Mouse (Mus musculus): ENCODE measurements around the gene Elovl1.

Elovl1 gene

GRCm38 (mm10) chr4:118427768-118428451, at the start of gene Elovl1:
TSS of gene Elovl1 (plus strand) at chr4:118428093.
- peak; percentile 96 for DNase-seq

DNA sequence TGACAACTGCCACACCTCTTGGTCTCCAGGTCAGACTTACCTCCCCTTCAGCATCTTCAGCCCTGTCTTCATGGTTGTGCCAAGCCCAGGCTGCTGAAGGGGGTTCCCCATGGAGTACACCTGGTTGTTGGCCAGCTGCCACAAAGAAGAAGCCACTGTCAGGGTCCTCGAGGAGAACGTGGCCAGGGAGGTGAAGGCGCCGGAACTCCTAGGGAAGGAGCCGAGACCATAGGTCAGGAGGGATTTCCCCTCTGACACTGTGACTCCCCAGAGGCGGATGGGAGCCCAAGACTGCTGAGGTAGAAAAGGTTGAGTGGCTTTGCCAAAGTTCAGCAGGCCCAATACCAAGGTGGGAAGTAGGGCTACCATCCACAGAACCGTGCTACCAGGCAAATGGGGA, 44.6 kb upstream of the Elovl1 start:
- no peak for DNase-seq

DNA sequence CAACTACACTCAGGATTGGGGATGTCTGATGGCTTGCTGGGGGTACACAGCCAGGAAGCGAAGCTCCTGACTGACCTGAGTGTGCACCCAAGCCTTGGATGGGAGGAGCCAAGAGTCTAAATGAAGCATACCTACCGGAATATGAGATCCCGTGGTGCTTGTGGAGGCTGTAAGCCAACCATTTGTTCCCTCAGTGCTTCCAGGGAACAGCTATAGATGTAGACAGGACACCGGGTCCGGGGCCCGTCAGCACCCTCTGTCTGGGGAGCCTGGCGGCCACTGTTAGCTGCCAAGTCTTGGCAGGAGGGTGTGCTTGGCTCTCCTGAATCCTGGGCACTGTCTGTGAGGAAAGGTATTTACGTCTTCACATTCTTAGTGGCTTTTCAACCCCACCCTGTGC, 40.6 kb upstream of the Elovl1 start:
- peak; percentile 10 for DNase-seq

GRCm38 (mm10) chr4:118390146-118390545, 37.7 kb upstream of the Elovl1 start:
- no peak for DNase-seq

GRCm38 (mm10) chr4:118394505-118394904, 33.4 kb upstream of the Elovl1 start:
- DNase-seq: no peak

DNA sequence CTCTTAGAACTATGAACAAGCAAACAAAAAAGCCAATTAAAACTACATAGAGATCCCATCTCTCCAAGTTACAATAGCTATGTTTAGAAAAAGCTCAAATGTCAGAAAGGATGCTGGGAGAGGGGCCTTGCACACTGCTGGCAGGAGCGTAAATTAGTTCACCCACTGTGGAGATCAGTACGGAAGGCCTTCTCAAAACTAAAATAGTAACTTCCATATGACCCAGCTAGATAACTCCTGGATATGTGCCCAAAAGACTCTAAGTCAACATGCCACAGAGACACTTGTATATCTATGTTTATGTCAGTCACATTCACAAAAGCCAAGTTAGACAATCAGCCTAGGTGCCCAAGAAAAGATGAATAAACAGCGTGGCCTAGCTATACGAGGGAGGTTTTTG, 32.6 kb upstream of the Elovl1 start:
- no peak for DNase-seq

GRCm38 (mm10) chr4:118396433-118396832, 31.5 kb upstream of the Elovl1 start:
- DNase-seq: peak; percentile 72

DNA sequence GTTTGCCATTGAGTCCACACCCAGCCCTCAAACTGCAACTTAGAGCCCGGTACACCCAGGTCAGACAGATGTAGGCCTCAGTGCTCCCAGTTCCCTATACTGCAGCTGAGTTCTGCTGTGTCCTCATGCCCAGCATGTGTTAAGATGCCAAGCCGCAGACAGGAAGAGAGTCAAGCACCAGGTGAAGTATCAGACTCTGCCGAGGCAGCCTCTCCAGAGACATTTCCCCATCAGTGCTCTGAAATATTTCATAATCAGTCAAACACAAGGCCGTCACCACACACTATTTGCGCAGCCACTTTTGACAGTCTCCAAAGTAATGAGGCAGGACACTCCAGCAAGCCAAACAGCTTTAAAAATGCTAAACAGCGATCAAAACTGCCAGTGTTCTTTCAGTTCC, 29.5 kb upstream of the Elovl1 start:
- peak; percentile 83 for DNase-seq

DNA sequence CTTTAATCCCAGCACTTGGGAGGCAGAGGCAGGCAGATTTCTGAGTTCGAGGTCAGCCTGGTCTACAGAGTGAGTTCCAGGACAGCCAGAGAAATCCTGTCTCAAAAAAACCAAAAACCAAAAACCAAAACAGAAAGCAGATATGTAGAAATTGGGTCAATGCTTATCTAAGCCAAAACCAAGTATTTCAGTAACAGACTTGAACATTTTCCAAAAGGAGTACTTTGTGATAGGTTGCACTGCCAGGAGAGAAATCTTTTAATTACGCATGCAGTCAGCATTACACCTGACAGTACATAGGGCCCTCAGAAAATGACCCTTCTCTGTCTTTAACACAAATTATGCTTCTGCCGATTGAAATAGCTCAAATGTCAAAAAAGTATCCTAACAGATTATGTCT, 26.5 kb upstream of the Elovl1 start:
- no peak for DNase-seq

DNA sequence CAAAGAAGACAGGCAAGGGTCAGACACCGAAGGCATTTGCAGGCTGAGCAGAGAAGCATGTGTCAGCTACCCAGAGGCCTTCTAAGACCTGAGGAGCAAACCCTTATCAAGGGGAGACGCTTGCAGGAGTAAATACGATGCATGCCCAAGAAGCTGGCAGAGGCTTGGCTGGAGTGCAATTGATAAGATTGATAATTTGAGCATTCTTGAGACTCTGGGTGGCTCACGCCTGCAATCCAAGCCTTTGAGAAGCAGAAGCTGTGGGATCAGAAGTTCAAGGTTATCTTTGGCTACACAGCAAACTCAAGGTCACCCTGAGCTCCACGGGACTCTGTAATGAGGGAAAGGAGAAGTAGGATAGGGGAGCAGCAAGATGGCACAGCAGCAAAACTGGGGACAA, 26.0 kb upstream of the Elovl1 start:
- no peak for DNase-seq

GRCm38 (mm10) chr4:118402701-118403100, 25.2 kb upstream of the Elovl1 start:
- no peak for DNase-seq

DNA sequence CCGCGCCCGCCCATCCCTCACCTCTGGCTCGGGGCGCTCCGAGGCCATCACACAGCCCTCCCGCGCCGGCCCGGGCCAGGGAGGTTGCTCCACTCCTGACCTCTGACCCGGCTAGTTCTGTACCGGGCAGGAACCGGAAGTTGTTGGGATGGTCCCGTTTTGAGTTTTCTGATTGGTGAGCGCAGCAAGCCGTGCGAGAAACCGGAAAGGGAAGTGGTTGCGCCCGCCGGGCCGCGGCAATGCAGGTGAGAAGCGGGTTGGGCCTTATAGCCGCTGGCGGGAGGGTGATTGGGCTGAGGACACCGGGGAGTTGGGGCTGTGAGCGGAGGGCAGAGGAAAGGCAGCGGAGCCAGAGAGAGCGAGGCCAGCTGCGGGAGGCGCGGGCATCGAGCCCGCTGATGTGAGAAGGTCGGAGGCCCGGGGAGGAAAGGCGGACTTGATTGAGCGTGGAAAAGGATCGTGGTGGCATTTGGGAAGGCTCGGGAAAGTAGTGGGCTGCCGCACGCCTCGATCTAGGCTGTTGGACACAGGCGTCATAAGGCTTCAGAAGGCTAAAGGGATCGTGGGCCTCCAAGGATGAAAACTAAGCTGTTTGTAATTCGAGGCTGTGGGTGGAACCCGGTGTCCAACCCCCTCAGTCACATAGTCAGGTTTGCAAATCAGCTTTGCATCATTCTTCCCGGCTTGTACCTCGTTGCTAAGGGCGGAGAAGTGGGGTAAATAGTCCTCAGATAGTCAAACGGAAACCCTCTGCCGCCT, 18.6 kb upstream of the Elovl1 start, which contains the start of the genes Szt2 and Med8:
Gene Szt2 (minus strand): TSS at position 132 of the 759 bp plus-strand sequence.
Gene Med8 (plus strand): TSS at position 196 of the 759 bp plus-strand sequence.
- DNase-seq: peak; percentile 97

GRCm38 (mm10) chr4:118410871-118411270, 17.0 kb upstream of the Elovl1 start:
- no peak for DNase-seq

- DNase-seq: no peak
Observed at GRCm38 (mm10) chr4:118413553-118413952, 14.3 kb upstream of the Elovl1 start.

GRCm38 (mm10) chr4:118415779-118416178, 12.1 kb upstream of the Elovl1 start:
- DNase-seq: no peak

GRCm38 (mm10) chr4:118416329-118416728, 11.6 kb upstream of the Elovl1 start:
- DNase-seq: no peak

GRCm38 (mm10) chr4:118417112-118417797, 10.6 kb upstream of the Elovl1 start:
- peak; percentile 56 for DNase-seq

GRCm38 (mm10) chr4:118421384-118421783, 6.5 kb upstream of the Elovl1 start:
- peak; percentile 33 for DNase-seq

GRCm38 (mm10) chr4:118424541-118425160, 3.2 kb upstream of the Elovl1 start:
- peak; percentile 62 for DNase-seq

DNA sequence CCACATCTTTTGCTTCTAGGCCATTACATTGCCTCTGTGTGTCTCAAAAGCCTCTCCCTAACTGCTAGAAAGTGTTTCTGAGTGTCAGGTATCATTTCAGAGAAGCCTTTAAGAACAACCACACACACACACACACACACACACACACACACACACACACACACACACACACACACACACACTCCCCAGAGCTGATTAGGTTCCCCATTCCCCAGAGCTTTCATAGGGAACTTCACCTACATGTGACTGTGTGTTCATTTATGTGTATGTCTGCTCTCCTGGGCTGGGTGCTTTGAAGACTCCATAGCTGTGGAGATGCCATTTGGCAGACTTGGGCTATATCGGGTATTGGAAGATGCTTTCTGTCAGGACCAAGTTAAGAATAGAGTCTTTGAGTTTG, 2.5 kb upstream of the Elovl1 start:
- DNase-seq: no peak

GRCm38 (mm10) chr4:118427415-118427767, 502 bp upstream of the Elovl1 start:
- no peak for DNase-seq

DNA sequence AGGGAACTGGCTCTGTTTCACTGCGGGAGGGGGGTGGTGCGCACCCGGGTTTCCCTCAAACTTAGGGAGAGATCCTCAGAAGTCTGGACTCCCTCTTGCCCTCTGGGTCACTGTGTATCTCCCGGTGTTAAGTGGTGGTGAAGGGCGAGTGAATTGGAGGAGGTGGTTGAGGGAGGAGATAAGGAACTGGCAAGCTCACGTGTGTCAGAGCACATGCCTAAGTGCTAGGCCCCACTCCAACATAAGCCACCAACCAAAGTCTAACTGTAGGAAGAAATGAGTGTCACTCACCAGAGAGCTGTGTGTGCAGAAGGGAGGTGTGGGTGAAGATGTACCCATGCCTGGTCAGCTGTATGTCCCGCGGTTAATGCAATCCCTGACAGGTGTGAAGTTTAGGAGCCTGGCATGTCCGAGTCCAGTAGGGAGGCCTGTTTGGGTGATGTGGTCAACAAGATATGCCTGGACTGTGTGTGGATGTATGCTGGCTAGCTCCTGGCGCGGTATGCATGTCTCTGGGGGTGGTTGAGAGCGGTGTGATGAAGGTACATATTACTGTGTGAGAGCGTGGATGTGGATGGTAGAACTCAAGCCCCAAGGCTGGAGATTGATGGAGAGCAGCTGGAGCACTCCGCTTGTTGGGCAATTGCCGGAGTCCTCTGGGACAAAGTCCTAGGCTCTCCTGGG, 780 bp downstream of the Elovl1 start:
- DNase-seq: peak; percentile 78
